Mouse (Mus musculus): ENCODE data around the gene Prkar1a.
A peak's percentile ranks its signal among the peaks of the same experiment; 100 is the strongest.

The Prkar1a gene

DNA sequence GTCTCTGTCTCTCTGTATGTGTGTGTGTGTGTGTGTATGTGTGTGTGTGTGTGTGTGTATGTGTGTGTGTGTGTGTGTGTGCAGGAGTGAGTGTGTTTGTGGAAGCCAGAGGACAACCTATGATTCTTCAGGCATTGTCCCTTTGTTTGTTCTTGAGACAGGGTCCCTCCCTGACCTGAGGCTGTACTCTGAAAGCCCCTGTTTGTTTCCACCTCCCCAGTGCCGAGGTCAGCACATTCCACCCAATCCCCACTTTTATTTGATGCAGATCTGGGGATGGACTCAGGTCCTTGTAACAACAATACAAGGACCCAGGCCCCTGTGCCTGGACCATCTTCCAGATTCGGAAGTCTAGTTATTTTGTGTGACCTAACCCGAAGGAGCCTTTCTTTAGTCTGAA, 58.2 kb downstream of the Prkar1a start:
- no peak for DNase-seq

- no peak for DNase-seq
These were observed 59.6 kb downstream of the Prkar1a start for GRCm38 (mm10) chr11:109708786-109709185.

- DNase-seq: no peak
These were observed 60.3 kb downstream of the Prkar1a start for GRCm38 (mm10) chr11:109709501-109709900.

GRCm38 (mm10) chr11:109714341-109715247, 65.4 kb downstream of the Prkar1a start:
- DNase-seq: peak in 1 of 2 experiments; percentile 35

GRCm38 (mm10) chr11:109715311-109715781, 66.1 kb downstream of the Prkar1a start:
- DNase-seq: no peak

GRCm38 (mm10) chr11:109716981-109717380, 67.8 kb downstream of the Prkar1a start:
- DNase-seq: no peak

DNA sequence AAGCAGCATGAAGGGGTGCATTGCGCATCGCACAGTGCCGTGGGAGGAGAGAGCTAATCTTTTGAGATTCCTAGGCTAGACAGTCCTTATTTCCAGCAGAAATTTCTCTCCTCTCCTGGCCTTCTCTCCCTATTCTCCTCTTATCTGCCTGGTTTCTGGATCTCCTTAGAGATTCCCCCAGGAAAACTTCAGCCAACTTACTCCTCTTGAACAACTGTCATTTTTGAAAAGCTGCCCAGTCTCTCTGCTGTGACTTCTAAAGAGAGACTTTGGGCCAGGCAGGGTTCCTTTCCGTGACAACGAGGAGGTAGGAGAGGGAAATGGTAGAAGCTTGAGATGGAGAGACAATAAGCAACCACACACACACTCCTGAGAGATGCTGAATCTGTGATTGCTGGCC, 68.2 kb downstream of the Prkar1a start:
- DNase-seq: no peak

DNA sequence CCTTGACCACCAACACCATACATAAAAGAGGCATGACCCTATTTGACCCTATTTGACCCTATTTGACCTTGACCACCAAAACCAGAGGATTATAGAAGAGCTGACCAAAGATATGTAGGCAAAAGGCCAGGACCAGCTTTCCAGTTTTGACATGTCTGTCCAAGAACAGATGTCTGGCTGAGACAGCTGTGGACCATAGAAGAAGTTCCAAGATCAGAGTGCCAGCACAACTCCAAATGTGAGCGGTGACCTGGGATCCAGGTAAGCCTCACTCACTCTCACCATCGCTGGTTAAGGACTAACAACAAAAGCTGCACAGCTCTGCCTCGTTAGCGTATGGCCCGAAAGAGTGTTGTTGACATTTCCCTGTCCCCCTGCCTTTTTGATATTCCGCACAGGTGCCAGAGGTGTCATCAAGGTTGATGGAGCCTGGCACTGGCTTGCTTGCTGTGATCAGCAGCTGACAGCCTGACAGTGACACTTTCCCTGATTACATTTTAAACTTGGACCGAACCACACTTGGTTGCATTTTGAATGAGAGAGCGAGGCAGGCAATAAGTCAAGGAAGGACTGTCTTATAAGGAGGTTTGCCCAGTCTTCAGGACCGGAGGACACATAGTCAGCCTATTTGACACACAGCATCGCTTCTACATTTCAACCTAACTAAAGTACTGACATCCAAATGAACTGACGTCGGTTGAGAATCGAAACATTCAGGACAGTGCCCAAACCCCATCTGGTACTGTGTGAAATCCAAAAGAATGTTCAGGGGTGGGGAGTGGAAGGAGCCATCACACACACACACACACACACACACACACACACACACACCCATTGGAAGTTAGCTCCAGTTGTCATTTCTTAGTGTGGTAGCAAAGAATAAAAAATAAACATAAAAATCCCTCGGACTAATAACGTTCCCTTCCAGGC, 69.0 kb downstream of the Prkar1a start:
- no peak for DNase-seq
